Comparison of ENCODE assay signal across 8 mouse cellular contexts in genomic region chr12:46818021-46818855, GRCm38 (mm10). TPM values are rescaled to one million over a fixed set of nuclear protein-coding genes. Genes with fewer than 3 reads are reported as not detected.
A peak's percentile ranks its signal among the peaks of the same experiment; 100 is the strongest.
DNase-seq lines count a peak whose midpoint lies in the region; ATAC-seq and TF ChIP-seq lines count a peak whose summit lies in the region.

No protein-coding gene starts in this region.

- peak overlapping the region; percentile 54 for H3K4me2 ChIP-seq in forebrain, embryonic 12.5 days
- peak overlapping the region; percentile 75 for H3K4me2 ChIP-seq in liver, embryonic 15.5 days

- DNase-seq in ES-CJ7 (ENCODE audit: low read depth, low spot score), result peak; percentile 42
- DNase-seq in brain, embryonic 14.5 days (ENCODE audit: low read depth), result peak; percentile 88
- DNase-seq in heart, postnatal 10 days, result peak; percentile 48 to 50
- peak; percentile 44 to 67 for DNase-seq in kidney, postnatal 4 days
- DNase-seq in ovary, adult 18-20 months (ENCODE audit: low spot score), result peak; percentile 1
- DNase-seq in T-cell, adult 2 months (ENCODE audit: low spot score), result no peak

- no peaks in the 10 kb centered on the region for H3K9me3 ChIP-seq in forebrain, embryonic 12.5 days
- no peaks in the 10 kb centered on the region for H3K9me3 ChIP-seq in liver, embryonic 15.5 days (replicated peaks)

- peak overlapping the region; percentile 89 for H3K9ac ChIP-seq in forebrain, embryonic 12.5 days
- H3K9ac ChIP-seq in liver, embryonic 15.5 days, result no peak overlapping the region

- H3K36me3 ChIP-seq in forebrain, embryonic 12.5 days (replicated peaks), result no peaks in the 10 kb centered on the region
- H3K36me3 ChIP-seq in liver, embryonic 15.5 days (replicated peaks), result no peaks in the 10 kb centered on the region

- TF ChIP-seq CTCF in brain, embryonic 14.5 days (IDR thresholded peaks at IDR 0.05; ENCODE audit: borderline replicate concordance, extremely low read depth, insufficient read depth, insufficient read length), result no peak

- ATAC-seq in forebrain, embryonic 12.5 days (ENCODE audit: low FRiP score), result peak; percentile 60
- ATAC-seq in liver, embryonic 15.5 days (ENCODE audit: insufficient read depth), result no peak

- peaks cover 18% of the 10 kb centered on the region for H3K4me1 ChIP-seq in forebrain, embryonic 12.5 days
- peaks cover 6% of the 10 kb centered on the region; the same call in 1 of the 2 replicates for H3K4me1 ChIP-seq in liver, embryonic 15.5 days (replicated peaks)

- peak overlapping the region; percentile 78 for H3K4me3 ChIP-seq in forebrain, embryonic 12.5 days (replicated peaks)
- H3K4me3 ChIP-seq in liver, embryonic 15.5 days (replicated peaks), result peak overlapping the region; percentile 61

- TF ChIP-seq POLR2A in brain, embryonic 14.5 days (IDR thresholded peaks at IDR 0.05; ENCODE audit: borderline replicate concordance, extremely low read depth, insufficient read depth, insufficient read length, poor library complexity, severe bottlenecking), result no peak; the same call in none of the 2 replicates

- intact Hi-C loops in heart, postnatal 10 days (cut with DNase I), result no loop called here

- WGBS in forebrain, embryonic 12.5 days, result under 1% methylated on average over 52 of the region's 61 CpGs
- WGBS in liver, embryonic 15.5 days (ENCODE audit: insufficient replicate concordance), result 1% methylated on average over 61 of the region's 61 CpGs

- no peaks in the 10 kb centered on the region for H3K27me3 ChIP-seq in forebrain, embryonic 12.5 days
- H3K27me3 ChIP-seq in liver, embryonic 15.5 days, result peaks cover 53% of the 10 kb centered on the region

- peak overlapping the region; percentile 99 for H3K27ac ChIP-seq in forebrain, embryonic 12.5 days
- no peak overlapping the region for H3K27ac ChIP-seq in liver, embryonic 15.5 days (replicated peaks)

RNA-seq across cellular contexts. Expression of gene Nova1, which starts 0.5 kb away (rescaled TPM):
- polyA plus RNA-seq in brain, embryonic 14.5 days (2012; rRNA removed), result 76.7 and 112 TPM in 2 replicates
- 26.6 and 28.3 TPM in 2 replicates for polyA plus RNA-seq in forebrain, embryonic 12.5 days (2016; fragmentation: Nextera tagmentation; extraction: Ambion mirVana)
- total RNA-seq in heart, postnatal 10 days (2021), result 1 to 10 TPM; 2.5 to 2.6 TPM
- polyA plus RNA-seq in liver, embryonic 15.5 days (2015; fragmentation: Nextera tagmentation; extraction: Ambion mirVana), result 0.03 TPM in 2 replicates

Comparison
In these comparisons a context has a peak if more than half of its experiments do, and no peak if none do; other contexts are left out.
1. RNA of gene Nova1, which starts 0.5 kb away (polyA plus RNA-seq): 76.7 to 112 TPM in brain, embryonic 14.5 days and 26.6 to 28.3 TPM in forebrain, embryonic 12.5 days; 0.03 TPM in liver, embryonic 15.5 days; every median in the first group is over 10 times any median in the second.